Mouse (Mus musculus) embryonic facial prominence, embryonic 14.5 days (tissue): ENCODE results near the gene Tdp1. TPM values are rescaled to one million over a fixed set of nuclear protein-coding genes. Genes with fewer than 3 reads are reported as not detected.

Source experiments
- ATAC-seq: fragments of 200-750 bp; cut with Nextera tagmentation; 2 replicates; pipeline ENCODE4 v1.8.0; 2017; ENCODE audit warnings: low read depth, moderate number of reproducible peaks, moderate TSS enrichment
- DNase-seq: peaks from one replicate; pipeline ENCODE4 v3.0.0-alpha.2; 2015; ENCODE audit warnings: low spot score
- H3K27ac ChIP-seq: fragments of 300-500 bp; sonication (generic); replicated peaks from 2 replicates; pipeline ENCODE4 v1.5.1; 2014; ENCODE audit warnings: low read depth, mild to moderate bottlenecking, low read length, moderate library complexity
- H3K27me3 ChIP-seq: fragments of 300-500 bp; sonication (generic); replicated peaks from 2 replicates; pipeline ENCODE4 v1.6.1; 2014; ENCODE audit warnings: low read length; ENCODE audit not compliant: control insufficient read depth, insufficient read depth
- H3K36me3 ChIP-seq: fragments of 300-500 bp; sonication (generic); 2 replicates; pipeline ENCODE4 v1.6.1; 2014; ENCODE audit warnings: low read length, mixed read lengths; ENCODE audit not compliant: control insufficient read depth, insufficient read depth
- H3K4me1 ChIP-seq: fragments of 300-500 bp; sonication (generic); 2 replicates; pipeline ENCODE4 v1.6.1; 2014; ENCODE audit warnings: antibody characterized with exemption, low read length; ENCODE audit not compliant: control insufficient read depth, insufficient read depth
- H3K4me2 ChIP-seq: fragments of 300-500 bp; sonication (generic); 2 replicates; pipeline ENCODE4 v1.6.1; 2014; ENCODE audit warnings: low read depth, mild to moderate bottlenecking, low read length, moderate library complexity, mixed read lengths
- H3K4me3 ChIP-seq: fragments of 300-500 bp; sonication (generic); 2 replicates; pipeline ENCODE4 v1.5.1; 2014; ENCODE audit warnings: low read depth, mild to moderate bottlenecking, low read length
- H3K9ac ChIP-seq: fragments of 300-500 bp; sonication (generic); 2 replicates; pipeline ENCODE4 v1.6.1; 2014; ENCODE audit warnings: low read depth, mild to moderate bottlenecking, low read length, moderate library complexity, mixed read lengths
- H3K9me3 ChIP-seq: fragments of 300-500 bp; sonication (generic); 2 replicates; pipeline ENCODE4 v1.6.1; 2016; ENCODE audit warnings: low read length; ENCODE audit not compliant: control insufficient read depth
- WGBS: fragments of 180-500 bp; shearing (Covaris S2); extraction: QIAGEN DNeasy Blood & Tissue Kit; methylation state at CpG from one replicate; pipeline ENCODE4 v1.1.7; 2014; 5-methylcytosine and 5-hydroxymethylcytosine counted together
- polyA plus RNA-seq: library from polyadenylated mRNA; unstranded; fragments of >200 nt; fragmentation: Nextera tagmentation; extraction: Ambion mirVana; gene quantifications from 2 replicates; pipeline ENCODE4 v1.2.1, GENCODE M21; 2014

Gene Tdp1
- polyA plus RNA-seq, 1 experiment from 2014 or later, result 46.5 TPM

- Histone ChIP-seq H3K9ac (no peak overlapping the region), H3K4me1 (no peaks in the 10 kb centered on the region), H3K27ac (no peak overlapping the region; the same call in 1 of the 2 replicates), H3K4me2 (no peak overlapping the region), H3K9me3 (no peaks in the 10 kb centered on the region), H3K27me3 (no peaks in the 10 kb centered on the region), H3K4me3 (no peak overlapping the region), H3K36me3 (peaks cover 75% of the 10 kb centered on the region)
- DNase-seq, result no peak
- 71% methylated on average over 4 of the region's 4 CpGs for WGBS
- no peak for ATAC-seq
These were observed 18.6 kb downstream of the Tdp1 start for GRCm38 (mm10) chr12:99902867-99903370.

DNA sequence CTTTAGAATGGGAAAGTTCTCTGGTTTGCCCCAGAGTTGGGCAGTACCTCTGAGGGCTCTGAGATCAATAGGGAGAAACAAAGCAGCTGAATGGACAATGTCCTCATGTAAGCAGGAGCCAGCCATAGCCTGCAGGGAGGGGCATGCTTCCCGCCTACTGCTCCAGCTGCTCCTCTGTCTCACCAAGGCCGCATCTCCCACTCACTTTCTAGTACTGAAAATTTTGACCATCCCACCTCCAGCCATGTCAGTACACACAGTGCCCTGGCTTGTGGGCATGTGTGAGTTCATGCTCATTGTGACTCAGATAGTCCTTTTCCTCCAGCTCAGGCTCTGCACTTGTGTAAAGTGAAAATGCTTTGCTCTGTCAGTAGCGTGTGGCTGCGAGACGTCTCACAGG is 20.2 kb downstream of the Tdp1 start:
- WGBS, result 94% methylated on average over 5 of the region's 5 CpGs
- no peak for ATAC-seq

GRCm38 (mm10) chr12:99911466-99911865 is 27.1 kb downstream of the Tdp1 start:
- no peak overlapping the region for H3K9ac ChIP-seq
- H3K4me1 ChIP-seq, result no peaks in the 10 kb centered on the region
- DNase-seq (no peak), ATAC-seq (no peak)
- no peaks in the 10 kb centered on the region for H3K27me3 ChIP-seq
- peaks cover 58% of the 10 kb centered on the region for H3K36me3 ChIP-seq
- 87% methylated on average over 12 of the region's 12 CpGs for WGBS
- no peak overlapping the region for H3K27ac ChIP-seq
- no peaks in the 10 kb centered on the region for H3K9me3 ChIP-seq
- H3K4me2 ChIP-seq, result no peak overlapping the region
- H3K4me3 ChIP-seq, result no peak overlapping the region

More for the DNA sequence above, 20.2 kb downstream of the Tdp1 start:
- no peak for DNase-seq
- Histone ChIP-seq H3K27ac (no peak overlapping the region), H3K27me3 (no peaks in the 10 kb centered on the region), H3K4me3 (no peak overlapping the region), H3K4me1 (no peaks in the 10 kb centered on the region), H3K36me3 (peaks cover 70% of the 10 kb centered on the region), H3K9me3 (no peaks in the 10 kb centered on the region), H3K4me2 (no peak overlapping the region), H3K9ac (no peak overlapping the region)

- 82% methylated on average over 15 of the region's 15 CpGs for WGBS
- Histone ChIP-seq H3K27me3 (no peaks in the 10 kb centered on the region), H3K4me1 (no peaks in the 10 kb centered on the region), H3K36me3 (peaks cover 51% of the 10 kb centered on the region), H3K9me3 (no peaks in the 10 kb centered on the region), H3K27ac (no peak overlapping the region), H3K9ac (no peak overlapping the region), H3K4me2 (no peak overlapping the region), H3K4me3 (no peak overlapping the region)
- ATAC-seq (no peak), DNase-seq (no peak)
These were observed 33.6 kb downstream of the Tdp1 start for GRCm38 (mm10) chr12:99917800-99918427.

DNA sequence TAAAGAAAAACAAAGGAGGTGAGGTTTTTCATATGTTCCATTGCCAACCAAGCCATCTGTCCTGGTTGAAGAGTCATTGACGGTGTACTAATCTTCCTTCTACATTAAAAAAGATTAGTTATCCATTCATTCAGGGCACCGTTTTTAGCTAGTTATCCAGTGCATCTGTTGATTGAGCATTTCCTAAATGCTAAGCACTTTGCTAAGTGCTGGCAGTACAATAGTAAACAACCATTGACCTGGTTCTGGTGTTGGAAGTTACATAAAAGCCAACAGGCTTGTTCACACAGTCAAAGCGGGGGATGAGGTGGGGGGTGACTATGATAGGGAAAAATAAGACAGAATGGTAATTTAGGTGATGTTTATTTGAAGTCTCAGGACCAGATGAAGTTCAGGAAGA is 35.3 kb downstream of the Tdp1 start:
- peaks cover 35% of the 10 kb centered on the region; the same call in 1 of the 2 replicates for H3K36me3 ChIP-seq
- WGBS, result 83% methylated on average over 3 of the region's 3 CpGs
- no peaks in the 10 kb centered on the region for H3K27me3 ChIP-seq
- H3K9me3 ChIP-seq, result no peaks in the 10 kb centered on the region
- H3K9ac ChIP-seq, result no peak overlapping the region
- DNase-seq (no peak), ATAC-seq (no peak)
- no peak overlapping the region for H3K27ac ChIP-seq
- no peak overlapping the region for H3K4me3 ChIP-seq
- no peaks in the 10 kb centered on the region for H3K4me1 ChIP-seq
- H3K4me2 ChIP-seq, result no peak overlapping the region

DNA sequence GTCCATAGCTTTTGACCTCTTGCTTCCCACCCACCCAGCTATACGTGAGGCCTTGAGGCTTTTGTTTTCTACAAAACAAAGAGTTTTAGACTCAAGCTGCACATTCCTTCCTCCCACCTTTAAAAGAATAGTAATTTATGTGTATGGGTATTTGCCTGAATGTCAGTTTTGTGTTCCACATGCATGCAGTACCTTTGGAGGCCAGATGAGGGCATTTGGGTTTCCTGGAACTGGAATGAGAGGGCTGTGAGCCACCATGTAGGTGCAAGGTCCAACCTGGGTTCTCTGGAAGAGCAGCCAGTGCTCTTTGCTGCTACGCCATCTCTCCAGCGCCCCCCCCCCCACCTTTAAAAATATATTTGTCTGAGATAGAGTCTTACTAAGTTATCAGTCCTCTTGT is 36.7 kb downstream of the Tdp1 start:
- ATAC-seq, result no peak
- WGBS, result 84% methylated on average over 3 of the region's 3 CpGs
- no peak for DNase-seq
- no peak overlapping the region for H3K4me3 ChIP-seq
- no peaks in the 10 kb centered on the region for H3K27me3 ChIP-seq
- no peaks in the 10 kb centered on the region for H3K9me3 ChIP-seq
- H3K4me1 ChIP-seq, result no peaks in the 10 kb centered on the region
- H3K27ac ChIP-seq, result no peak overlapping the region
- no peak overlapping the region for H3K4me2 ChIP-seq
- H3K36me3 ChIP-seq, result peaks cover 33% of the 10 kb centered on the region
- no peak overlapping the region for H3K9ac ChIP-seq

DNA sequence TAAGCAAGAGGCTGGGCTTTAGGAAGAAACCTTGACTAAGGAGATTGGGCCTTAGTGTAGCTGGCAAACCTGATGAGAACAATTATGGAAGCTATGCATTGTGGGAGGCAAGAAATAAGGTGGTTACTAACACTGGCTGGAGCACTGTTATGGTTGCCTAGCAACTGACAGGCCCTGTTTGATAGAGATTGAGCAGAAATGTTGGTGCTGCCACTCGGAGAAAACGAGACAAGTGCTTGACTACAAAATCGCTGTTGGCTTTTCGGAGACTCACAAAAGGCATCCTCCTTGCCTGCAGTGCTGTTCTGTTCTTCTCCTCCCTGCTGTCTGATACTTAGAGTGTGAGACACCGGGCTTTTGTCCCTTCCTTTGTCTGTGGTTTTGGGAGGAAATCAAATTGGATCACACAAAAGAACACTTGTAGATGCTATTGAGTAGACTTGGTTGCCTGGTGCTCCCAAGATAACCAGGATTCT is 38.9 kb downstream of the Tdp1 start:
- ATAC-seq, result peak; percentile 18; the same call in 1 of the 2 replicates
- Histone ChIP-seq H3K4me3 (no peak overlapping the region), H3K27ac (no peak overlapping the region), H3K27me3 (no peaks in the 10 kb centered on the region), H3K4me1 (no peaks in the 10 kb centered on the region), H3K9me3 (no peaks in the 10 kb centered on the region), H3K4me2 (no peak overlapping the region), H3K36me3 (peaks cover 25% of the 10 kb centered on the region), H3K9ac (no peak overlapping the region)
- WGBS, result 36% methylated on average over 5 of the region's 5 CpGs
- DNase-seq, result peak; percentile 15

GRCm38 (mm10) chr12:99923703-99924102 is 39.4 kb downstream of the Tdp1 start:
- H3K9me3 ChIP-seq, result no peaks in the 10 kb centered on the region
- H3K4me3 ChIP-seq, result no peak overlapping the region
- H3K9ac ChIP-seq, result no peak overlapping the region
- no peak for ATAC-seq
- H3K27me3 ChIP-seq, result no peaks in the 10 kb centered on the region
- H3K27ac ChIP-seq, result no peak overlapping the region
- no peak overlapping the region for H3K4me2 ChIP-seq
- H3K4me1 ChIP-seq, result no peaks in the 10 kb centered on the region
- peaks cover 20% of the 10 kb centered on the region for H3K36me3 ChIP-seq
- 57% methylated on average over 5 of the region's 5 CpGs for WGBS
- no peak for DNase-seq

DNA sequence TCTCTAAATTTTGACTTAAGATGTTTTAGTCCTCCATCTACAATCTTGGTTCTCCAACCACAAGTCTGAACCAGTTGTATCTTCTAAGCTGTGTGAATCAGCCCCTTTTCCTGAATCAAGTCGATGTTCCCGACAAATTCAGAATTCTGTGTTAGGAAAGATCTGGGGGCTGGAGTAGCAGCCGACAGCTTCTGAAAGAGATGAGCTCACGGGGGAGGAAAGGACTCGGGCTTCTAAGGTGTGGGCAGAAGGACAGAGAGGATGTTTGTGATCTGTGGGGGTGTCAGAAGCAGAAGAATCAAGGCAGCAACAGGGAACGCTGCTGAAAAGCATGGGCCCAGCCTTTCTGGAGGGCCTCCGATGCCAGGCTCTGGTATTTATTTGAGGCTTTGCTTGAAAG is 44.0 kb downstream of the Tdp1 start:
- no peaks in the 10 kb centered on the region for H3K4me1 ChIP-seq
- WGBS, result 86% methylated on average over 7 of the region's 7 CpGs
- peaks cover 22% of the 10 kb centered on the region; the same call in 1 of the 2 replicates for H3K36me3 ChIP-seq
- no peak overlapping the region for H3K27ac ChIP-seq
- H3K9ac ChIP-seq, result no peak overlapping the region
- no peak overlapping the region for H3K4me2 ChIP-seq
- DNase-seq, result no peak
- H3K4me3 ChIP-seq, result no peak overlapping the region
- H3K9me3 ChIP-seq, result no peaks in the 10 kb centered on the region
- ATAC-seq, result no peak
- no peaks in the 10 kb centered on the region for H3K27me3 ChIP-seq
